Mouse (Mus musculus): ENCODE data around the gene Hoxa3. TPM values are rescaled to one million over a fixed set of nuclear protein-coding genes. Genes with fewer than 3 reads are reported as not detected.

Gene Hoxa3
- polyA plus RNA-seq, 1 experiment from 2014 or later: 6.6 TPM

GRCm38 (mm10) chr6:52235267-52235666, 22.1 kb upstream of the Hoxa3 start:
- H3K9me3 ChIP-seq (ENCODE audit: control insufficient read depth, low read length): no peaks in the 10 kb centered on the region
- no peak overlapping the region for H3K4me2 ChIP-seq (ENCODE audit: low read depth, low read length)
- H3K4me3 ChIP-seq (ENCODE audit: low read length): no peak overlapping the region
- 27% methylated on average over 9 of the region's 9 CpGs for WGBS
- peaks cover 2% of the 10 kb centered on the region; the same call in 1 of the 2 replicates for H3K4me1 ChIP-seq (replicated peaks; ENCODE audit: control insufficient read depth, insufficient read depth, low read length)
- peaks cover 89% of the 10 kb centered on the region for H3K27me3 ChIP-seq (ENCODE audit: control insufficient read depth, insufficient read depth, low read depth, low read length)
- ATAC-seq (ENCODE audit: low read depth): no peak
- no peak overlapping the region for H3K27ac ChIP-seq (ENCODE audit: low read length)
- H3K9ac ChIP-seq (ENCODE audit: low read length): no peak overlapping the region
- no peaks in the 10 kb centered on the region for H3K36me3 ChIP-seq (ENCODE audit: control insufficient read depth, insufficient read depth, low read length)

GRCm38 (mm10) chr6:52234428-52235140, 21.4 kb upstream of the Hoxa3 start:
- H3K4me1 ChIP-seq (replicated peaks; ENCODE audit: control insufficient read depth, insufficient read depth, low read length): peaks cover 2% of the 10 kb centered on the region; the same call in 1 of the 2 replicates
- WGBS: 1% methylated on average over 58 of the region's 68 CpGs

GRCm38 (mm10) chr6:52233546-52234427, 20.7 kb upstream of the Hoxa3 start:
- H3K4me2 ChIP-seq (ENCODE audit: low read depth, low read length): no peak overlapping the region
- ATAC-seq (ENCODE audit: low read depth): peak; percentile 23; the same call in 1 of the 2 replicates
- H3K4me3 ChIP-seq (ENCODE audit: low read length): peak overlapping the region; percentile 20
- H3K36me3 ChIP-seq (ENCODE audit: control insufficient read depth, insufficient read depth, low read length): no peaks in the 10 kb centered on the region
- H3K27me3 ChIP-seq (ENCODE audit: control insufficient read depth, insufficient read depth, low read depth, low read length): peaks cover 90% of the 10 kb centered on the region
- peaks cover 2% of the 10 kb centered on the region; the same call in 1 of the 2 replicates for H3K4me1 ChIP-seq (replicated peaks; ENCODE audit: control insufficient read depth, insufficient read depth, low read length)
- no peaks in the 10 kb centered on the region for H3K9me3 ChIP-seq (ENCODE audit: control insufficient read depth, low read length)
- no peak overlapping the region for H3K9ac ChIP-seq (ENCODE audit: low read length)
- no peak overlapping the region for H3K27ac ChIP-seq (ENCODE audit: low read length)
- under 1% methylated on average over 70 of the region's 70 CpGs for WGBS

More at GRCm38 (mm10) chr6:52234428-52235140, 21.4 kb upstream of the Hoxa3 start:
- Histone ChIP-seq H3K4me3 (ENCODE audit: low read length) (no peak overlapping the region), H3K27me3 (ENCODE audit: control insufficient read depth, insufficient read depth, low read depth, low read length) (peaks cover 88% of the 10 kb centered on the region), H3K36me3 (ENCODE audit: control insufficient read depth, insufficient read depth, low read length) (no peaks in the 10 kb centered on the region), H3K27ac (ENCODE audit: low read length) (no peak overlapping the region), H3K4me2 (ENCODE audit: low read depth, low read length) (no peak overlapping the region), H3K9ac (ENCODE audit: low read length) (no peak overlapping the region), H3K9me3 (ENCODE audit: control insufficient read depth, low read length) (no peaks in the 10 kb centered on the region)
- no peak for ATAC-seq (ENCODE audit: low read depth)

GRCm38 (mm10) chr6:52232984-52233545, 19.9 kb upstream of the Hoxa3 start:
- Histone ChIP-seq H3K9ac (ENCODE audit: low read length) (no peak overlapping the region), H3K4me2 (ENCODE audit: low read depth, low read length) (no peak overlapping the region), H3K27ac (ENCODE audit: low read length) (no peak overlapping the region), H3K36me3 (ENCODE audit: control insufficient read depth, insufficient read depth, low read length) (no peaks in the 10 kb centered on the region), H3K4me3 (ENCODE audit: low read length) (no peak overlapping the region), H3K4me1 (replicated peaks; ENCODE audit: control insufficient read depth, insufficient read depth, low read length) (peaks cover 2% of the 10 kb centered on the region; the same call in 1 of the 2 replicates), H3K27me3 (ENCODE audit: control insufficient read depth, insufficient read depth, low read depth, low read length) (peaks cover 92% of the 10 kb centered on the region), H3K9me3 (ENCODE audit: control insufficient read depth, low read length) (no peaks in the 10 kb centered on the region)
- ATAC-seq (ENCODE audit: low read depth): no peak
- 2% methylated on average over 23 of the region's 23 CpGs for WGBS

- ATAC-seq (ENCODE audit: low read depth): no peak
- under 1% methylated on average over 18 of the region's 18 CpGs for WGBS
- Histone ChIP-seq H3K4me2 (ENCODE audit: low read depth, low read length) (no peak overlapping the region), H3K27ac (ENCODE audit: low read length) (no peak overlapping the region), H3K4me3 (ENCODE audit: low read length) (no peak overlapping the region; the same call in 1 of the 2 replicates), H3K27me3 (ENCODE audit: control insufficient read depth, insufficient read depth, low read depth, low read length) (peaks cover 91% of the 10 kb centered on the region), H3K4me1 (replicated peaks; ENCODE audit: control insufficient read depth, insufficient read depth, low read length) (peaks cover 2% of the 10 kb centered on the region; the same call in 1 of the 2 replicates), H3K9me3 (ENCODE audit: control insufficient read depth, low read length) (no peaks in the 10 kb centered on the region), H3K36me3 (ENCODE audit: control insufficient read depth, insufficient read depth, low read length) (no peaks in the 10 kb centered on the region), H3K9ac (ENCODE audit: low read length) (no peak overlapping the region)
Observed at GRCm38 (mm10) chr6:52232568-52232965, 19.4 kb upstream of the Hoxa3 start.

- no peak for ATAC-seq (ENCODE audit: low read depth)
- no peak overlapping the region for H3K27ac ChIP-seq (ENCODE audit: low read length)
- no peak overlapping the region; the same call in 1 of the 2 replicates for H3K4me3 ChIP-seq (ENCODE audit: low read length)
- no peaks in the 10 kb centered on the region for H3K9me3 ChIP-seq (ENCODE audit: control insufficient read depth, low read length)
- no peak overlapping the region for H3K9ac ChIP-seq (ENCODE audit: low read length)
- peaks cover 2% of the 10 kb centered on the region; the same call in 1 of the 2 replicates for H3K4me1 ChIP-seq (replicated peaks; ENCODE audit: control insufficient read depth, insufficient read depth, low read length)
- no peaks in the 10 kb centered on the region for H3K36me3 ChIP-seq (ENCODE audit: control insufficient read depth, insufficient read depth, low read length)
- no peak overlapping the region for H3K4me2 ChIP-seq (ENCODE audit: low read depth, low read length)
- 2% methylated on average over 18 of the region's 18 CpGs for WGBS
- H3K27me3 ChIP-seq (ENCODE audit: control insufficient read depth, insufficient read depth, low read depth, low read length): peaks cover 91% of the 10 kb centered on the region
Observed at GRCm38 (mm10) chr6:52231885-52232567, 18.9 kb upstream of the Hoxa3 start.

GRCm38 (mm10) chr6:52230516-52231165, 17.5 kb upstream of the Hoxa3 start, which contains the start of gene Hoxa9:
Hoxa9 (minus strand) TSS chr6:52231089.
- peak; percentile 18; the same call in 1 of the 2 replicates for ATAC-seq (ENCODE audit: low read depth)
- Histone ChIP-seq H3K4me2 (ENCODE audit: low read depth, low read length) (no peak within 1 kb of the TSS), H3K9ac (ENCODE audit: low read length) (no peak within 1 kb of the TSS), H3K4me3 (ENCODE audit: low read length) (no peak within 1 kb of the TSS), H3K27me3 (ENCODE audit: control insufficient read depth, insufficient read depth, low read depth, low read length) (peaks cover 91% of the 10 kb centered on the region), H3K27ac (ENCODE audit: low read length) (no peak within 1 kb of the TSS), H3K9me3 (ENCODE audit: control insufficient read depth, low read length) (no peaks in the 10 kb centered on the region), H3K4me1 (replicated peaks; ENCODE audit: control insufficient read depth, insufficient read depth, low read length) (peaks cover 7% of the 10 kb centered on the region), H3K36me3 (ENCODE audit: control insufficient read depth, insufficient read depth, low read length) (no peaks in the 10 kb centered on the region)
- WGBS: 2% methylated on average over 20 of the region's 36 CpGs

- H3K9me3 ChIP-seq (ENCODE audit: control insufficient read depth, low read length): no peaks in the 10 kb centered on the region
- no peak; the same call in 1 of the 2 replicates for ATAC-seq (ENCODE audit: low read depth)
- H3K4me1 ChIP-seq (replicated peaks; ENCODE audit: control insufficient read depth, insufficient read depth, low read length): peaks cover 10% of the 10 kb centered on the region
- no peak overlapping the region for H3K4me3 ChIP-seq (ENCODE audit: low read length)
- no peak overlapping the region for H3K9ac ChIP-seq (ENCODE audit: low read length)
- H3K27ac ChIP-seq (ENCODE audit: low read length): no peak overlapping the region
- no peaks in the 10 kb centered on the region for H3K36me3 ChIP-seq (ENCODE audit: control insufficient read depth, insufficient read depth, low read length)
- no peak overlapping the region for H3K4me2 ChIP-seq (ENCODE audit: low read depth, low read length)
- 3% methylated on average over 44 of the region's 44 CpGs for WGBS
- H3K27me3 ChIP-seq (ENCODE audit: control insufficient read depth, insufficient read depth, low read depth, low read length): peaks cover 91% of the 10 kb centered on the region
Observed at GRCm38 (mm10) chr6:52229558-52230416, 16.7 kb upstream of the Hoxa3 start.
